Mouse (Mus musculus) gastrocnemius, postnatal 10 days (tissue): ENCODE data around the gene Rgmb. TPM values are rescaled to one million over a fixed set of nuclear protein-coding genes. Genes with fewer than 3 reads are reported as not detected.

Experiments
- DNase-seq: peaks from one replicate; pipeline ENCODE4 v3.0.0; 2021; ENCODE audit warnings: mixed read lengths
- total RNA-seq, 2 experiments: library from RNA; stranded (reverse); gene quantifications; 2 replicates each; pipeline ENCODE4 v1.2.3; 2021

The Rgmb gene
- total RNA-seq, 2 experiments from 2014 or later = 52.1 to 62.3 TPM

DNA sequence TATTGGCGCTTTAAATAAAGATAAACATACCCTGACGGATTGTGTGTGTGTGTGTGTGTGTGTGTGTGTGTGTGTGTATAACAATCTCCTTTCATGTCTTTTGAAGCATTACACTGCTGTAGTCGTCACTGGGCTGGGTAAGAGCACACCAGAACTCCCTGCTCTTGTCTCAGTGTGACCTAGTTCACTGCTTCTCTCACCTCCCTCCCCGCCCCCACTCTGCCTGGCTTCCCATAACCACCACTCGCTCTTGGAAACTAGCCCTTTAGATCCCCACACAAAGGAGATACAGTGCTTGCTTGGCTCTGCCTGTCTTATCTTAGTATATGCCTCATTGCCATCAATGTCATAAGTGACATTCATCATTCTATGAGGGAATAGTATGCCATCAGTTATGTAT, 54.5 kb downstream of the Rgmb start:
- DNase-seq = no peak

GRCm38 (mm10) chr17:15774565-15775215, 56.1 kb downstream of the Rgmb start:
- no peak for DNase-seq

GRCm38 (mm10) chr17:15773956-15774355, 56.9 kb downstream of the Rgmb start:
- no peak for DNase-seq

- no peak for DNase-seq
Measured at GRCm38 (mm10) chr17:15769081-15769724, 61.6 kb downstream of the Rgmb start.

- no peak for DNase-seq
Measured at GRCm38 (mm10) chr17:15761191-15761590, 69.6 kb downstream of the Rgmb start.

Other genes with a start within 250 kb of the Rgmb start
- gene Chd1, start 126.1 kb downstream of the Rgmb start, total RNA-seq = 10 to 100 TPM; 16.2 to 21.9 TPM